Mouse (Mus musculus) G1E (cell line): ENCODE data around the gene Ptpn6.

Experiments
- CTCF ChIP-seq: IDR thresholded peaks from 2 replicates; pipeline ENCODE4 v1.5.1; 2012; ENCODE audit warnings: low read depth, low read length, inconsistent platforms, mixed read lengths
- GATA1 ChIP-seq: IDR thresholded peaks from 2 replicates; pipeline ENCODE4 v1.6.1; 2012; ENCODE audit warnings: borderline replicate concordance, low read length, inconsistent platforms, mixed read lengths
- TAL1 ChIP-seq: conservative IDR thresholded peaks from 2 replicates; pipeline ENCODE4 v1.6.1; 2012; ENCODE audit warnings: low read depth, low read length, inconsistent platforms, mixed read lengths

DNA sequence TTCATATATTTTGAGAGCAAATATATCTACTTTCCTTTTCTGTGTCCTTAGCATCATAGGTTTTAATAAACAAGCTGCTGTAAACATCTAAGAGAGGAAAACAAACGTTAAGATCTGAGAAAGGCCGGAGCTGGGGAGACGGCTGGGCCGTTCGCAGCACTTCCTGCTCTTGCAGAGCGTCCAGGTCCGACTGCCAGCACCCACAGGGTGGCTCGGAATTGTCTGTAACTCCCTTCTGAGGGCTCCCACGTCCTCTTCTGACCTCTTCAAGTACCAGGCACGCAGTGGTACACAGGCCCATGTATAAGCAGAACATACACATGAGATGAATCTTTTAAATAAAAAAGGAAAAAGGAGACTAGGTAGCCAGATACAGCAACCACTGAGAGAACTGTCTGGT lies 49.2 kb upstream of the Ptpn6 start:
- TF ChIP-seq CTCF (no peak), GATA1 (no peak), TAL1 (no peak)
